ENCODE assay signal across 8 mouse cellular contexts in the genomic region with DNA sequence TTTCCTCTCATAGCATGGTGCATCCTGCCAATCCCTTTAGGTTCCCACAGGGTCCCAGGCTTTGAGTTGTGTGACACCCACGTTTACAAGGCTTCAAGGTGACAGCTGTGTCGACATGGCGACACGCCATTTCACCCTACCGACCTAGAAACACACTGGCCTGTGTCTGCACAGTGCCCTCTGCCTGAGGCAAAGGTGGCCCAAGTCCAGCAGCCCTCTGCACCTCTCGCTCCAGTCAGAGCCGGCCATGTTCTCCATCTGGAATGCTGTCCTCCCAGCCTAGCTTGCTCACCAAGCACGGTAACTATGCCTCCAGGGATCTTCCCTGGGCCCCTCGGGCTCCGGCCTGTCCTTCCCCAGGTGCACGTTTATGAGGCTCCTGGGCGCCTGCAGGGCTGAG. TPM values are rescaled to one million over a fixed set of nuclear protein-coding genes. Genes with fewer than 3 reads are reported as not detected.
DNase-seq lines count a peak whose midpoint lies in the region; ATAC-seq and TF ChIP-seq lines count a peak whose summit lies in the region.

No protein-coding gene starts in this region.

- peak overlapping the region; percentile 85 for H3K27ac ChIP-seq in midbrain, embryonic 10.5 days (replicated peaks)
- H3K27ac ChIP-seq in midbrain, embryonic 16.5 days (ENCODE audit: low read length): no peak overlapping the region
- no peak overlapping the region for H3K27ac ChIP-seq in embryonic facial prominence, embryonic 11.5 days (replicated peaks; ENCODE audit: low read depth, low read length)
- peak overlapping the region; percentile 87 for H3K27ac ChIP-seq in kidney, postnatal 0 days
- H3K27ac ChIP-seq in small intestine, adult 2 months (ENCODE audit: insufficient read depth, low read depth, low read length): peak overlapping the region; percentile 89

- H3K4me1 ChIP-seq in midbrain, embryonic 10.5 days: peaks cover 28% of the 10 kb centered on the region
- no peaks in the 10 kb centered on the region for H3K4me1 ChIP-seq in midbrain, embryonic 16.5 days (ENCODE audit: control insufficient read depth, insufficient read depth, low read length)
- no peaks in the 10 kb centered on the region for H3K4me1 ChIP-seq in embryonic facial prominence, embryonic 11.5 days (ENCODE audit: control insufficient read depth, insufficient read depth, low read length)
- H3K4me1 ChIP-seq in kidney, postnatal 0 days (replicated peaks; ENCODE audit: insufficient read depth, low read length): no peaks in the 10 kb centered on the region
- H3K4me1 ChIP-seq in small intestine, adult 2 months (ENCODE audit: control insufficient read depth, insufficient read depth, insufficient read length, low read length): peaks cover 27% of the 10 kb centered on the region; the same call in 1 of the 2 replicates

- H3K9ac ChIP-seq in midbrain, embryonic 16.5 days (ENCODE audit: low read depth, low read length): no peak overlapping the region
- no peak overlapping the region; the same call in 1 of the 2 replicates for H3K9ac ChIP-seq in embryonic facial prominence, embryonic 11.5 days (replicated peaks; ENCODE audit: low read length)
- peak overlapping the region; percentile 61; the same call in 1 of the 2 replicates for H3K9ac ChIP-seq in kidney, postnatal 0 days (ENCODE audit: low read depth, low read length)

- peak overlapping the region; percentile 56 for H3K4me3 ChIP-seq in midbrain, embryonic 10.5 days
- H3K4me3 ChIP-seq in midbrain, embryonic 16.5 days (ENCODE audit: low read depth, low read length): no peak overlapping the region
- H3K4me3 ChIP-seq in embryonic facial prominence, embryonic 11.5 days (ENCODE audit: low read depth, low read length): peak overlapping the region; percentile 40; the same call in 1 of the 2 replicates
- peak overlapping the region; percentile 43; the same call in 1 of the 2 replicates for H3K4me3 ChIP-seq in kidney, postnatal 0 days (replicated peaks; ENCODE audit: low read depth, low read length)
- H3K4me3 ChIP-seq in small intestine, adult 2 months (ENCODE audit: low read depth, low read length): no peak overlapping the region

- no peak for DNase-seq in midbrain, embryonic 10.5 days (ENCODE audit: low spot score)
- DNase-seq in embryonic facial prominence, embryonic 11.5 days (ENCODE audit: low spot score): no peak
- DNase-seq in kidney, postnatal 0 days (ENCODE audit: low spot score): no peak
- DNase-seq in spleen, adult 18-20 months: no peak
- no peak for DNase-seq in layer of hippocampus, postnatal 25 days (ENCODE audit: extremely low spot score in 1 of 2, low spot score in 1 of 2)

- ATAC-seq in midbrain, embryonic 16.5 days: no peak
- ATAC-seq in embryonic facial prominence, embryonic 11.5 days (replicated peaks; ENCODE audit: insufficient number of reproducible peaks, low FRiP score, low TSS enrichment, low read depth): no peak
- ATAC-seq in kidney, postnatal 0 days (replicated peaks; ENCODE audit: low FRiP score, low read depth): no peak
- ATAC-seq in monocyte, adult 5-6 weeks (replicated peaks; ENCODE audit: insufficient number of reproducible peaks, low FRiP score, low TSS enrichment, poor library complexity, severe bottlenecking): no peak

- H3K27me3 ChIP-seq in midbrain, embryonic 10.5 days (ENCODE audit: low read depth, poor library complexity, severe bottlenecking): no peaks in the 10 kb centered on the region
- no peaks in the 10 kb centered on the region for H3K27me3 ChIP-seq in midbrain, embryonic 16.5 days (ENCODE audit: control insufficient read depth, insufficient read depth, low read depth, low read length)
- H3K27me3 ChIP-seq in embryonic facial prominence, embryonic 11.5 days (ENCODE audit: control insufficient read depth, insufficient read depth, low read length): no peaks in the 10 kb centered on the region
- no peaks in the 10 kb centered on the region for H3K27me3 ChIP-seq in kidney, postnatal 0 days (ENCODE audit: insufficient read depth, low read length)
- H3K27me3 ChIP-seq in small intestine, adult 2 months (ENCODE audit: control insufficient read depth, insufficient read depth, low read length): no peaks in the 10 kb centered on the region

- no peak for TF ChIP-seq POLR2A in small intestine, adult 2 months (IDR thresholded peaks at IDR 0.05; ENCODE audit: low read depth, low read length)

- H3K9me3 ChIP-seq in midbrain, embryonic 10.5 days (replicated peaks): peaks cover 2% of the 10 kb centered on the region; the same call in 1 of the 2 replicates
- no peaks in the 10 kb centered on the region; the same call in 1 of the 2 replicates for H3K9me3 ChIP-seq in midbrain, embryonic 16.5 days (replicated peaks; ENCODE audit: control insufficient read depth, low read length, poor library complexity, severe bottlenecking)
- no peaks in the 10 kb centered on the region for H3K9me3 ChIP-seq in embryonic facial prominence, embryonic 11.5 days (replicated peaks; ENCODE audit: control insufficient read depth, low read length)
- H3K9me3 ChIP-seq in kidney, postnatal 0 days (replicated peaks; ENCODE audit: low read length): no peaks in the 10 kb centered on the region

- WGBS in midbrain, embryonic 10.5 days: 82% methylated on average over 12 of the region's 12 CpGs
- 82% methylated on average over 12 of the region's 12 CpGs for WGBS in midbrain, embryonic 16.5 days
- 75% methylated on average over 12 of the region's 12 CpGs for WGBS in embryonic facial prominence, embryonic 11.5 days
- WGBS in kidney, postnatal 0 days: 74% methylated on average over 12 of the region's 12 CpGs
- 53% methylated on average over 12 of the region's 12 CpGs for WGBS in small intestine, adult 2 months

- H3K4me2 ChIP-seq in midbrain, embryonic 16.5 days (ENCODE audit: low read length): no peak overlapping the region; the same call in 1 of the 2 replicates
- no peak overlapping the region for H3K4me2 ChIP-seq in embryonic facial prominence, embryonic 11.5 days (ENCODE audit: low read depth, low read length)
- peak overlapping the region; percentile 76 for H3K4me2 ChIP-seq in kidney, postnatal 0 days (ENCODE audit: low read length)

- H3K36me3 ChIP-seq in midbrain, embryonic 10.5 days: no peaks in the 10 kb centered on the region
- no peaks in the 10 kb centered on the region for H3K36me3 ChIP-seq in midbrain, embryonic 16.5 days (ENCODE audit: control insufficient read depth, insufficient read depth, low read length)
- H3K36me3 ChIP-seq in embryonic facial prominence, embryonic 11.5 days (replicated peaks; ENCODE audit: control insufficient read depth, insufficient read depth, low read depth, low read length): no peaks in the 10 kb centered on the region
- H3K36me3 ChIP-seq in kidney, postnatal 0 days (ENCODE audit: insufficient read depth, low read length): no peaks in the 10 kb centered on the region
- no peaks in the 10 kb centered on the region for H3K36me3 ChIP-seq in small intestine, adult 2 months (ENCODE audit: control insufficient read depth, insufficient read depth, low read length)

- no peak for TF ChIP-seq CTCF in kidney, postnatal 0 days (IDR thresholded peaks at IDR 0.05; ENCODE audit: low read depth)
- no peak for TF ChIP-seq CTCF in small intestine, adult 2 months (IDR thresholded peaks at IDR 0.05; ENCODE audit: extremely low read depth, insufficient read length, insufficient replicate concordance, low read depth, low read length)

RNA-seq across cellular contexts. Expression of gene Ankrd9, which starts 13.9 kb away (rescaled TPM):
- 16.5 and 19.4 TPM in 2 replicates for polyA plus RNA-seq in midbrain, embryonic 10.5 days (2016; fragmentation: Nextera tagmentation; extraction: Ambion mirVana)
- 7.0 and 7.1 TPM in 2 replicates for polyA plus RNA-seq in midbrain, embryonic 16.5 days (2015; fragmentation: Nextera tagmentation; extraction: Ambion mirVana)
- 9.5 and 11.5 TPM in 2 replicates for polyA plus RNA-seq in embryonic facial prominence, embryonic 11.5 days (2014; fragmentation: Nextera tagmentation; extraction: Ambion mirVana)
- polyA plus RNA-seq in kidney, postnatal 0 days (2015; fragmentation: Nextera tagmentation; extraction: Ambion mirVana): 19.5 and 19.9 TPM in 2 replicates
- 174 and 206 TPM in 2 replicates for polyA plus RNA-seq in small intestine, adult 2 months (2012; rRNA removed)
- 3.8 to 5.8 TPM (median 5.5 TPM) in 3 replicates for total RNA-seq in monocyte, adult 5-6 weeks (2017)
- 10 to 100 TPM; 11.2 to 12.1 TPM for total RNA-seq in layer of hippocampus, postnatal 25 days (2021)

RNA-seq across cellular contexts. Expression of gene Rcor1, which starts 46.4 kb away (rescaled TPM):
- 5.9 and 6.0 TPM in 2 replicates for polyA plus RNA-seq in midbrain, embryonic 10.5 days (2016; fragmentation: Nextera tagmentation; extraction: Ambion mirVana)
- 4.4 and 5.3 TPM in 2 replicates for polyA plus RNA-seq in midbrain, embryonic 16.5 days (2015; fragmentation: Nextera tagmentation; extraction: Ambion mirVana)
- polyA plus RNA-seq in embryonic facial prominence, embryonic 11.5 days (2014; fragmentation: Nextera tagmentation; extraction: Ambion mirVana): 13.6 and 16.9 TPM in 2 replicates
- 9.9 and 10.1 TPM in 2 replicates for polyA plus RNA-seq in kidney, postnatal 0 days (2015; fragmentation: Nextera tagmentation; extraction: Ambion mirVana)
- 4.6 and 6.5 TPM in 2 replicates for polyA plus RNA-seq in small intestine, adult 2 months (2012; rRNA removed)
- total RNA-seq in monocyte, adult 5-6 weeks (2017): 12.4 to 20.5 TPM (median 14.2 TPM) in 3 replicates
- total RNA-seq in layer of hippocampus, postnatal 25 days (2021): 10 to 100 TPM; 16.8 to 17.9 TPM

Comparison
In these comparisons a context has a peak if more than half of its experiments do, and no peak if none do; other contexts are left out.
1. H3K27ac ChIP-seq: peak in midbrain, embryonic 10.5 days (single experiment), kidney, postnatal 0 days (single experiment) and small intestine, adult 2 months (single experiment); none in midbrain, embryonic 16.5 days (single experiment) and embryonic facial prominence, embryonic 11.5 days (single experiment).
2. H3K4me3 ChIP-seq: peak in midbrain, embryonic 10.5 days (single experiment), embryonic facial prominence, embryonic 11.5 days (single experiment) and kidney, postnatal 0 days (single experiment); none in midbrain, embryonic 16.5 days (single experiment) and small intestine, adult 2 months (single experiment).